Mouse (Mus musculus): Measurements from ENCODE around the gene Cldn10.

- TF ChIP-seq CTCF (IDR thresholded peaks at IDR 0.05; ENCODE audit: borderline replicate concordance, extremely low read depth, insufficient read depth, insufficient read length) = no peak
- TF ChIP-seq POLR2A (IDR thresholded peaks at IDR 0.05; ENCODE audit: borderline replicate concordance, extremely low read depth, insufficient read depth, insufficient read length, poor library complexity, severe bottlenecking) = no peak
These were observed 35.1 kb downstream of the Cldn10 start for GRCm38 (mm10) chr14:118822816-118823215.

Measured in brain, embryonic 14.5 days (tissue).